Mouse (Mus musculus) neural tube, embryonic 14.5 days (tissue): ENCODE measurements around the gene Olfr1417. TPM values are rescaled to one million over a fixed set of nuclear protein-coding genes. Genes with fewer than 3 reads are reported as not detected.

Experiments used
- ATAC-seq: fragments of 200-750 bp; cut with Nextera tagmentation; 2 replicates; pipeline ENCODE4 v1.8.0; 2017; ENCODE audit warnings: low read depth, mild to moderate bottlenecking, moderate TSS enrichment, moderate library complexity
- H3K27ac ChIP-seq: fragments of 300-500 bp; sonication (generic); 2 replicates; pipeline ENCODE4 v1.5.1; 2014; ENCODE audit warnings: low read depth, mild to moderate bottlenecking, control low read depth, low read length, moderate library complexity, mixed read lengths
- H3K27me3 ChIP-seq: fragments of 300-500 bp; sonication (generic); 2 replicates; pipeline ENCODE4 v1.6.1; 2014; ENCODE audit warnings: low read length; ENCODE audit not compliant: control insufficient read depth, insufficient read depth
- H3K36me3 ChIP-seq: fragments of 300-500 bp; sonication (generic); 2 replicates; pipeline ENCODE4 v1.6.1; 2014; ENCODE audit warnings: low read length, mixed read lengths; ENCODE audit not compliant: control insufficient read depth, insufficient read depth
- H3K4me1 ChIP-seq: fragments of 300-500 bp; sonication (generic); 2 replicates; pipeline ENCODE4 v1.6.1; 2014; ENCODE audit warnings: low read length; ENCODE audit not compliant: control insufficient read depth, insufficient read depth
- H3K4me2 ChIP-seq: fragments of 300-500 bp; sonication (generic); 2 replicates; pipeline ENCODE4 v1.6.1; 2014; ENCODE audit warnings: mild to moderate bottlenecking, low read depth, low read length, control low read depth
- H3K4me3 ChIP-seq: fragments of 300-500 bp; sonication (generic); 2 replicates; pipeline ENCODE4 v1.5.1; 2014; ENCODE audit warnings: low read depth, low read length, control low read depth, mixed read lengths
- H3K9ac ChIP-seq: fragments of 300-500 bp; sonication (generic); replicated peaks from 2 replicates; pipeline ENCODE4 v1.6.1; 2014; ENCODE audit warnings: low read depth, mild to moderate bottlenecking, control low read depth, low read length, mixed read lengths
- H3K9me3 ChIP-seq: fragments of 300-500 bp; sonication (generic); 2 replicates; pipeline ENCODE4 v1.6.1; 2016; ENCODE audit warnings: low read length; ENCODE audit not compliant: control insufficient read depth
- WGBS: fragments of 180-500 bp; shearing (Covaris S2); extraction: QIAGEN DNeasy Blood & Tissue Kit; methylation state at CpG from one replicate; pipeline ENCODE4 v1.1.7; 2014; 5-methylcytosine and 5-hydroxymethylcytosine counted together
- polyA plus RNA-seq: library from polyadenylated mRNA; unstranded; fragments of >200 nt; fragmentation: Nextera tagmentation; extraction: Ambion mirVana; gene quantifications from 2 replicates; pipeline ENCODE4 v1.2.1, GENCODE M21; 2014

Gene Olfr1417
- polyA plus RNA-seq, 1 experiment from 2014 or later = 0.15 TPM

DNA sequence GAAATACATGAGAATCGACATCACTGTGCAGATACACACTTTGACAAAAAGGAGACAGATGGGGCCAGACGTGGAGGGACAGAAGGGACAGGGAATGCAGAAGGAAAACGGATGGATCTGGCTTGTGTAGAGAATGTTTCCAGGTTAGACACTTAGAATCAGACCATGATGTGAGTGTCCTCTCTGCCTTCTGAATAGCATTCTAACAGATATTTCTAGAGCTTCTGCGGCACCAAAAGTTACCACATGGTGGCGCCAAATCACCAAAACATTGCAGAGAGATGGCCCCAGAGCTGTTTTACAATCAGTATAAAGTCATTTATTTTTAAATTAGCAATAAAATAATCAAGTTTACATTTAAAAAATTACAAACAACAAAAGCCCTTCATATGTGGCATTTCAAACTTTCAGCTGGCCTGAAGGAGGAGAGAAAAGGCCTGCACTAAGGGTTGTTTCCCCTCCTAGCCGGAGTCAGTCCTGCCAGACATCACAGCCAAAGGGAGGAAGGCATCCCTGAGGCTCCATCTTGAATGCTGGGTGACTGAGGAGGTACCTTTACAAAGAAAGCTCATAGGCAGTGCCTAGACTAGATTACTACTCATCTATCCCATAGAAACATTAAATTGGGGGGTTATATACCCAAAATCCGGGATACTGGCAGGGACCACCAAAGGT, 61.7 kb downstream of the Olfr1417 start:
- H3K4me1 ChIP-seq = no peaks in the 10 kb centered on the region
- no peak overlapping the region for H3K9ac ChIP-seq
- no peak overlapping the region for H3K27ac ChIP-seq
- H3K27me3 ChIP-seq = no peaks in the 10 kb centered on the region
- H3K36me3 ChIP-seq = peaks cover 5% of the 10 kb centered on the region; the same call in 1 of the 2 replicates
- no peak overlapping the region for H3K4me3 ChIP-seq
- no peaks in the 10 kb centered on the region for H3K9me3 ChIP-seq
- ATAC-seq = peak; percentile 72; the same call in 1 of the 2 replicates
- H3K4me2 ChIP-seq = no peak overlapping the region
- 66% methylated on average over 7 of the region's 7 CpGs for WGBS

Other genes starting within 250 kb of the Olfr1417 start
- gene Ms4a6d, start 234.4 kb downstream of the Olfr1417 start, polyA plus RNA-seq = 0.90 and 2.2 TPM in 2 replicates
- 0.15 and 0.40 TPM in 2 replicates for gene Ms4a2, start 215.5 kb downstream of the Olfr1417 start, polyA plus RNA-seq
- not detected in 2 replicates for gene Ms4a3, start 198.4 kb downstream of the Olfr1417 start, polyA plus RNA-seq
- gene Oosp2, start 178.7 kb downstream of the Olfr1417 start, polyA plus RNA-seq = not detected in 2 replicates
- not detected in 2 replicates for gene Oosp1, start 148.1 kb downstream of the Olfr1417 start, polyA plus RNA-seq
- not detected in 2 replicates for gene Oosp3, start 142.2 kb downstream of the Olfr1417 start, polyA plus RNA-seq
- gene Gif, start 91.7 kb downstream of the Olfr1417 start, polyA plus RNA-seq = not detected in 2 replicates
- 50.1 and 54.2 TPM in 2 replicates for gene Mrpl16, start 68.8 kb downstream of the Olfr1417 start, polyA plus RNA-seq
- 13.2 and 16.9 TPM in 2 replicates for gene Stx3, start 19.8 kb downstream of the Olfr1417 start, polyA plus RNA-seq
- gene Olfr1418, start 21.8 kb upstream of the Olfr1417 start, polyA plus RNA-seq = not detected in 2 replicates
- gene Olfr1419, start 35.9 kb upstream of the Olfr1417 start, polyA plus RNA-seq = not detected in 2 replicates
- gene Olfr1420, start 47.3 kb upstream of the Olfr1417 start, polyA plus RNA-seq = 0.12 and 0.28 TPM in 2 replicates
- 18.3 and 20.9 TPM in 2 replicates for gene Patl1, start 73.2 kb upstream of the Olfr1417 start, polyA plus RNA-seq
- 7.6 and 7.7 TPM in 2 replicates for gene Osbp, start 126.7 kb upstream of the Olfr1417 start, polyA plus RNA-seq
- not detected in 2 replicates for gene Olfr1423, start 202.1 kb upstream of the Olfr1417 start, polyA plus RNA-seq
- gene Olfr1424, start 223.5 kb upstream of the Olfr1417 start, polyA plus RNA-seq = not detected in 2 replicates
- gene Olfr1425, start 238.5 kb upstream of the Olfr1417 start, polyA plus RNA-seq = not detected in 2 replicates